Mouse (Mus musculus) bone marrow, adult 2 months (tissue): Measurements from ENCODE around the gene Vwa3a. TPM values are rescaled to one million over a fixed set of nuclear protein-coding genes. Genes with fewer than 3 reads are reported as not detected.

Experiments used
- H3K27ac ChIP-seq: fragments of 200-500 bp; 2 replicates; pipeline ENCODE4 v1.5.1; 2012; ENCODE audit warnings: low read depth, mild to moderate bottlenecking, control low read depth, inconsistent platforms, low read length; ENCODE audit not compliant: control insufficient read depth, poor library complexity, insufficient read depth
- H3K4me1 ChIP-seq: fragments of 200-500 bp; 2 replicates; pipeline ENCODE4 v1.6.1; 2011; ENCODE audit warnings: low read length; ENCODE audit not compliant: control insufficient read depth, insufficient read depth
- H3K4me3 ChIP-seq: fragments of 200-500 bp; replicated peaks from 2 replicates; pipeline ENCODE3; 2011; ENCODE audit warnings: mild to moderate bottlenecking, low read depth, low read length, control low read depth; ENCODE audit not compliant: control insufficient read depth
- CTCF ChIP-seq: fragments of 200-500 bp; IDR thresholded peaks from 2 replicates; pipeline ENCODE4 v1.5.1; 2011; ENCODE audit warnings: low read length, control low read depth; ENCODE audit not compliant: control insufficient read depth, insufficient read depth
- POLR2A ChIP-seq: fragments of 200-500 bp; IDR thresholded peaks from 2 replicates; pipeline ENCODE4 v1.6.1; 2011; ENCODE audit warnings: low read depth, mild to moderate bottlenecking, control low read depth, low read length, borderline replicate concordance; ENCODE audit not compliant: control insufficient read depth
- WGBS: fragments of 180-500 bp; shearing (Covaris S2); methylation state at CpG from one replicate; pipeline ENCODE4 v1.1.7; 2018; 5-methylcytosine and 5-hydroxymethylcytosine counted together
- polyA plus RNA-seq: library from polyadenylated mRNA; stranded (reverse); fragments of >200 nt; gene quantifications from 2 replicates; pipeline ENCODE4 v1.2.4, GENCODE M21; 2011; ENCODE audit warnings: low replicate concordance; ENCODE audit not compliant: missing spikeins, insufficient read depth, insufficient read length

Vwa3a gene
- polyA plus RNA-seq, 1 experiment: not detected

GRCm38 (mm10) chr7:120848831-120849512, 109.9 kb downstream of the Vwa3a start:
- 41% methylated on average over 3 of the region's 3 CpGs for WGBS
- no peak overlapping the region; the same call in 1 of the 2 replicates for H3K27ac ChIP-seq
- peaks cover 13% of the 10 kb centered on the region for H3K4me1 ChIP-seq
- TF ChIP-seq CTCF: no peak
- TF ChIP-seq POLR2A: no peak
- no peak overlapping the region for H3K4me3 ChIP-seq

DNA sequence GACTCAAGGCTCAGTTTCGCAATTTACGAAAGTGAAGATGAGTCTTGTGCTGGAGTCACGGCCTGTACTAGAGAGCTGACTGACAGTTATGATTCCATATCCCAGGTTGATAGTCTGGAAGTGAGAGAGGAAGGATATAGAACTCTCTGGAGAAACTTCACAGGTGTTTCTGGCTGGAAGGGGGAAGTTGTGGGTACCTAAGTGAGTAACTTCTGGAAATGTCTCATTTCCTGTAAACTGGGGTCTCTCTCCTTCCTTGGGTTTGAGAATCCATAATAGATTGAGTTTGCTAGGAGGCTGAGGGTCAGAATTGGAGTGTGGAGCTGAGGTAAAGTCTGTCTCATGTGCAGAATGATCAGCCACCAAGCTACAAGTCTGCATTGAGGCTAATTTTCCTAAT, 111.0 kb downstream of the Vwa3a start:
- Histone ChIP-seq H3K4me3 (no peak overlapping the region), H3K4me1 (peaks cover 12% of the 10 kb centered on the region), H3K27ac (peak overlapping the region; percentile 44; the same call in 1 of the 2 replicates)
- TF ChIP-seq CTCF (no peak), POLR2A (no peak)
- WGBS: 37% methylated on average over 3 of the region's 3 CpGs

Other genes with a start within 250 kb of the Vwa3a start
- 40.4 and 72.1 TPM in 2 replicates for gene Uqcrc2, start 104.1 kb upstream of the Vwa3a start, polyA plus RNA-seq
- gene Pdzd9, start 69.0 kb upstream of the Vwa3a start, polyA plus RNA-seq: not detected in 2 replicates
- 13.5 and 16.1 TPM in 2 replicates for gene Mosmo, start 61.7 kb upstream of the Vwa3a start, polyA plus RNA-seq
- gene Gm5737, start 73.0 kb downstream of the Vwa3a start, polyA plus RNA-seq: not detected in 2 replicates
- 39.2 and 39.8 TPM in 2 replicates for gene Eef2k, start 103.5 kb downstream of the Vwa3a start, polyA plus RNA-seq
- gene Polr3e, start 178.4 kb downstream of the Vwa3a start, polyA plus RNA-seq: 6.5 and 14.2 TPM in 2 replicates
- gene Cdr2, start 243.0 kb downstream of the Vwa3a start, polyA plus RNA-seq: 104 and 196 TPM in 2 replicates
- gene Mfsd13b, start 243.2 kb downstream of the Vwa3a start, polyA plus RNA-seq: not detected in 2 replicates